Mouse (Mus musculus): ENCODE results near the gene B4galnt1.
"Not testable (repeated sequence)": the region's sequence is repeated elsewhere in the genome, so short reads cannot be mapped to it uniquely, and the experiment has no call there.

The B4galnt1 gene

DNA sequence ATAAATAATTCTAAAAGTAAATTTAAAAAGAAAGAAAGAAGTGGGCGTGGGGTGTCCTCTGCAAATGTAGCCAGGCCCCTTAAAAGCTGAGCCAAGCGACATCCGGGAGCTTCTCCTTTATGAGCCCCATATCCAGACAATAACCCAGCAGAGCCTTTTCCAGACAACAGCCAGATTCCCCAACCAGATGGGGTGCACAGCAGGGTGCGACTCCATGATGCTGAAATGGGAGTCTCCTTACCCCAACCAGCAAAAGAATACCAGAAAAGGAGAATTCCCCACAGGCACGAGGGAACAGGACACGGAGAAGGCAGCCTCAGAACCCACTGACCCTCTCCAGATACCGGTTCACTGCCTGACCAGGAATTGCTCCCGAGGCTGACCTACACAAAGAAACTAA lies 21.8 kb upstream of the B4galnt1 start:
- DNase-seq = no peak

DNA sequence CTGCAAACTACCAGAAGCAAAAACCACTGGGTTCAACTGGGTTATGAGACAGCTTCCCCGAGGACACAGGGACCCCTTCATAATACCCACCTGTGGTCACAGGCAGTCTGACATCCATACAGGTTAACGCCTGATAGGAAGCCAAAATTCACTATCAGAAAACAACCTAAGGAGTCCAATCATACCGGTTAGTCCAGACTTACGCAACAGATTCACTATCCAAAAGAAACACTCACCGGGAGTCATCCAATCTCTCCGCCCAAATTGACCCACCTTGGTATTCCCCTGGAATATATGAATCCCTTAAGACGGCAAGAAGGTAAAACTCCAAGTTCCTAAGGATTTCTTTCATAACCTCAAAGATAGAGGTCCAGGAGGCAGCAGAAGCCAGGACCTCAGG lies 20.5 kb upstream of the B4galnt1 start:
- DNase-seq = no peak

DNA sequence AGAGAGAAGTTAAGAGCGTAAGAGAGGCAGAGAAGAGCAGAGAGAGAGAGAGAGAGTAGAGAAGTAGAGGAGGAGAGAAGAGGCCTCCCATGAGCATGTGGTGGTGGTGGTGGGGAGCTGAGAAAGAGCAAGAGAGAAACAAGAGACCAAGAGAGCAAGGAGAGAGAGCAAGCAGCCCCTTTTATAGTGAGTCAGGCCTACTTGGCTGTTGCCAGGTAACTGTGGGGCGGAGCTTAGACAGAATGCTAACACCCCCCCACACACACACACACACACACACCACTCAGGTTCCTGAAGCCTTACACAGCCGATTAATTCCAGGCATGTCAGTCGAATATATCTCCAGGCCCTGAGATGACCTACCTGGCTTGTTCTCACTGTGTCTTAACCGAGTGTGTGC lies 19.7 kb upstream of the B4galnt1 start:
- no peak for DNase-seq

DNA sequence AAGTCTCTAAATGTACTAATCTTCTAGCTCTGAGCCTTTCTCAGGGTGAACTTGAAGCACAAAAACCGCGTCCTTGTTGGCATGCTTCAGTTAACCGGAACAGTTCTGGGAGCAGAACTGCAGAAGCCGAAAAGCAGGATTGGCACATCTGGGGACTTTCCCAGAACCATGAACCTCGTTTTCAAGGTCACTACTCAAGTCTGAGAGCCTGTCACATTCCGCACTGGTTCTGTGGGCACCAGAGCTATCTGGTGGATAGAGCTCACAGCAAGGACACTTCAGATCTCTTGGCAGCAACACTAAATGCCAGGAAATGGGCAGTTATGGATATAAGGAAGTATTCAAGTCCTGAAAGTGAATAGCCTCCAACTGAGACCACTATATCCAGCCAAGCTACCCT lies 17.9 kb upstream of the B4galnt1 start:
- DNase-seq = peak; percentile 29 to 31

DNA sequence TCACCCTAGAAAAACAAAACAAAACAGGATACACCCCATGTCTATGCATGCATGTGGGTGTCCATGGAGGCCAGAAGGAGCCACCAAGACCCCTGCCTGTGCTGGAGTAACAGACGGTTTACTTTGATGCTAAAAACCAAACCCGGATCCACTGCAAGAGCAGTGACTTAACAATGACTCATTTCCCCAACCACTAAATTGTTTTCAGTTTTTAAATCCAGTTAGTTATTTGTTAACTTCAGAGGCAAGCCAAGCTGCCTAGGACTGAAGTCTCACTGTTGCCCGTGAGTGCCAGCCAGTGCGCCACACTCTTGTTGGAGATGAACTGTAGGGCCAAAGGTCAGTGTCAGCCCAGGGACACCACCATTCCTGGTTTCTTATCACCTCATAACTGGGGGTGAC lies 14.6 kb upstream of the B4galnt1 start:
- peak; percentile 76 to 85 for DNase-seq

DNA sequence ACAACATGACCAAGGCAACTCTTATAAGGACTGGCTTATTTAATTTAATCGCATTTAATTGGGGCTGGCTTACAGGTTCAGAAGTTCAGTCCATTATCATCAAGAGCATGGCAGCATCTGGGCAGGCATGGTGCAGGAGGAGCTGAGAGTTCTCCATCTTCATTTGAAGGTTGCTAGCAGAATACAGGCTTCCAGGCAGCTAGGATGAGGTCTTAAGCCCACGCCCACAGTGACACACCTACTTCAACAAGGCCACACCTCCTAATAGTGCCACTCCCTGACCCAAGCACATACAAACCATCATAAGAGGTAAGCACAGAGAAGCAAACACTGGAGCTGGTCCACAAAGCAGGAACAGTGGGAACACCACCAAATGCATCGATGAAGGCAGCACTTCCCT lies 13.8 kb upstream of the B4galnt1 start:
- DNase-seq = not testable (repeated sequence)

DNA sequence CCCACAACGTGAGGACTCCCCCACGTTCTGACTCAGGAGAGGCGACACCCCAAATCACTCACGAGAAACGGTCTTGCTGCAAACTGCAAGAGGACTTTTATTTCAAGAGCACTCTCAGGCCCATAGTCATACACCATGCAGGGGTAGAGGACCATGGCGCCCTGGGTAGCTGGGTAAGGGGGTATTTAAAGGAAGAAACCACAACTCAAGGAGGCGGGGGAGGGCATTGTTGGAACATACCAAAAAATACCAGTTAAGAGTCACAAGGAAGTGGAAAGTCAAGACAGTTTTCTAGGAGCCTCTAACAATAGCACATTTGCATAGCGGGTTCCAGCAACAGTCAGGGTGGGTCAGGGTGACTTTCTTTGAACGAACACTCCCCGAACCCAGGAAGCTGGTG lies 12.5 kb upstream of the B4galnt1 start:
- DNase-seq = not testable (repeated sequence)

DNA sequence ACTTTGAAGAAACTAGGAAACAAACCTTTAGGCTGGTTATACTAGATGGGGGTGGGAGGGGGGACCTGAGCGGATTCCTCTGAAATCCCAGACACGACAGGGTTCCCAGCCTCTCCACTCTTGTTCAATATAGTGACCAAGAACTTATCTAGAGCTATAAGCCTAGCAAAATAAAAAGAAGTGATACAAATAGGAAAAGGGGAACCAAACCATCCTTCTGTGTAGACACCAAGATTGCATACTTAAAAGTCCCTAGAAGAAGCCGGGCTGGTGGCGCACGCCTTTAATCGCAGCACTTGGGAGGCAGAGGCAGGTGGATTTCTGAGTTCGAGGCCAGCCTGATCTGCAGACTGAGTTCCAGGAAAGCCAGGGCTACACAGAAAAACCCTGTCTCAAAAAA lies 11.7 kb upstream of the B4galnt1 start:
- no peak for DNase-seq

DNA sequence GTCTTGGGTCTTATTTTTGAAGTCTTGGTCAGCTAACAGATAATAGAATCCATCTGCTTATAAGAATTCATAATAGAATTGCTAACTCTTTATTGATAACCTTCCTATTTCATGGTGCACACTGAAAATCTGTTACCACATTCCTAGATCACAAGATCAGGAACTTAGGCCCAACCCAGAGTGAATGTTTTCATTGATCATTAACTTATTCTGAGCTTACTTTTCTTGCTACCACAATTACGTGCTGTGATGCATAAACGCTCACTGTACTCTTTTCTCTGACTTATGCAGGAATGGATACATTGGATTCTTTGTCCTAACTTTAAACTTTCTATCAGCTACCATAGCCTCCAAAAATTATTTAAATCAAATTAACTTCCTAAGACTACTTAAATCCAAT lies 10.8 kb upstream of the B4galnt1 start:
- no peak for DNase-seq

DNA sequence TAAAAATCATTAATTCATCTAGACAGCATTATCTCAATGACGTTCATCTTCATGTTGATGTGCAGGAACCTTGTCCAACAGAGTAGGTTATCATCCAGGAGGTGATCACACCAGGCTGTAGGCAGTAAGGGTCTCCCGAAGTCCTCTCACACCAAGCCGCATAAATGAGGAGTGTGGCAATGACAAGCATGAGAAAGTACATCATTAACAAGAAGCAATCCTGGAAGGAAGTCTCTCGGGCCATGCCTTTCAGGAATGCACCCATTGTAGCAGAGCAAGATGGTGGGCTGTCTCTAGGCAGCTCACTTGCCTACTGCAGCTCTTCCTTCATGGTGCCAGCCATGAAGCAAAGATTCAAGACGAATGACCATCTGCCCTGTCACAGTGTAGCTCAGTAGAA lies 10.4 kb upstream of the B4galnt1 start:
- DNase-seq = no peak

DNA sequence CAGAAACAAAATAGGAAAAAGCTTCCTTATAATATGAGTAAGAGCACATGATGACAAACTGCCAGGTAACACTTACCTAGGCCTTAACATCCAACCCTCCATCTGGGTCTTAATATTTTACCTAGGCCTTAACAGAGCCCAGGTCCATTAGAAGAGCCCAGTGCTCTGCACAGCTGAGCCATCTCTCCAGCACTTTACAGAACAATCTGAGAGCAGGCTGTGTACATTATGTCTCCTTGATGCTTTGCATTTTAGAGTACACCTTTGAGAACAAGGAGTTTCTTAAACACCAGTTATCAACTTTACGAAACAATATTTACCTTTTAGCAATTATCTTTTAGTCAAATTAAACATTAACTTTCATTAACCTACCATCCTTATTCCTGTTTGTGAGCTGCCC lies 8.9 kb upstream of the B4galnt1 start:
- DNase-seq = no peak

DNA sequence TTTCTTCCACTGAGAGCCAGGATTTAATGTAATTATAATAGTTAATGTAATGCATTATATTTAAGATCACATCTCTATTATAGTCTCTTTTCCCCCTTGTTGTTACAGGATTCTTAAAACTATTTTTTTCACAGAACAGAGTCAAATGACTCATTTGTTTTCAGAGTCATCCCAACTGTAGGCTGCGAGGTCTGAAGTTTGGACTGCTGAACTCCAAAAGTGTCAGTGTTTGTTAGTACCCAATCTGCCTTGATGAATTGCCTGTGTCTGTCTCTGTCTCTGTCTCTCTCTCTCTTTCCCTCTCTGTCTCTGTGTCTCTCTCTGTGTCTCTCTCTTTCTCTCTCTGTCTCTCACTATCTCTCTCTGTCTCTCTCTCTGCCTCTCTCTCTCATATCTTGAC lies 8.5 kb upstream of the B4galnt1 start:
- no peak for DNase-seq

DNA sequence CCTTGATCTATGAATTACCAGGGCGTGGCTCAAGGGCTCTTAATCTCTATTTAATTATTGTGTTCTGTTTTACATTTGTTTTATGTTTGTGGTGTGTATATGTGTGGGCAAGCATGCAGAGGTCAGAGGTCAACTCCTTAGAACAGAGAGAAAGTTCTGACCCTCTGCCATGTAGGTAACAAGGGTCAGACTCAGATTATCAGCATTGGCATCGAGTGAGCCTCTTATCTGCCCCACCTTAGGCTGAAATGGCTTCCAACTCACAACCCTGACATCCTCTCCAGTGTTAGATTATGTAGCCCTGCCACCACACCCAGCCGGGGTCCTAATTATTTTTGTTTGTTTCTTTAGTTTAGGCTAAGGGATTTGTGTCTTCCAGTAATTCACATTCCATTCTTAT lies 6.6 kb upstream of the B4galnt1 start:
- no peak for DNase-seq

DNA sequence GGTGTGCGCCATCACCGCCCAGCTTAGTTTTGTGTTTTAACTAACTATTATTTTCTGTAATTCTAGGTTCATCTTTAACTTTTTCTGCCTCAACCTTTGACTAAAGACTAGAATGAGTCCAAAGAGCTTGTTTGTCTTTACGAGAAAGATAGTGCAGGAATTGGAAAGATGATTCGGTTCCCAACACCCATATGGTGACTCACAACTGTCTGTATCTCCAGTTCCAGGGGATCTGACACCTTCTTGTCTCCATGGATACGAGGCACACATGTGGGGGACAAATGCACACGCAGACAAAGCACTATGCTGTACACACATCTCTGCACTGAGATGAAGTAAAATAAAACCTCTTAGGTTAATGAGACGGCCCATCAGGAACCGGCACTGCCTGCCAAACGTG lies 4.9 kb upstream of the B4galnt1 start:
- no peak for DNase-seq

DNA sequence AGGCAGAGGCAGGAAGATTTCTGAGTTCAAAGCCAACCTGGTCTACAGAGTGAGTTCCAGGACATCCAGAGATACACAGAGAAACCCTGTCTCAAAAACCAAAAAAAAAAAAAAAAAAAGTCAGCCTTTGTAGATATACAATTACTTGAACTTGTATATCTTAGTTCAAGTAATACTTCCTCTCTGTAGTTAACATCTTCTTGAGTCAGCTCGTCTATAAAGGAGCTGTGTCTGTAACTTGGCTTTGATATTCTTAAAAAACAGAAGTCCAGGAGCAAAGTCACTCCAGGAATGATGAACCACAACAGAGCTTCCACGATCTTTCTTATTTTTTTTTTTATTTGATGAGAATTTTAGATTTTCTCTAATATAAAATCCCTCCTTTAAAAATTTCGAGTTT lies 4.3 kb upstream of the B4galnt1 start:
- DNase-seq = no peak

DNA sequence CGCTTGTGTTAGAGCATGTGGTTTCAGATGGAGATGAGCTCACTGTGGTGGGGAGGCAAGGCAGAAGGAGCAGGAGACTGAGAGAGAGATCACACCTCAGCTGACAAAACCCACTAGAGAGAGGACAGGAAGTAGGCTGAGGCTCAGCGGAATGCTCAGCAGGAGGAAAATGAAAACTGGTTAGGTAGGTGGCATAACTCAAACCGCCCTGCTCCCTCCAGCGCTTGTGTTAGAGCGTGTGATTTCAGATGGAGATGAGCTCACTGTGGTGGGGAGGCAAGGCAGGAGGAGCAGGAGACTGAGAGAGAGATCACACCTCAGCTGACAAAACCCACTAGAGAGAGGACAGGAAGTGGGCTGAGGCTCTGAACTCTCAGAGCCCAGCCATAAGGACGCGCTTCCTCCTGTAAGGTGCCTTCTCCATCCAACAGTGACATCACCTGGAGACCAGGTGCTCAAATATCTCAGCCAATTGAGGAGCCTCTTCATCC lies 2.2 kb upstream of the B4galnt1 start:
- DNase-seq = not testable (repeated sequence)

DNA sequence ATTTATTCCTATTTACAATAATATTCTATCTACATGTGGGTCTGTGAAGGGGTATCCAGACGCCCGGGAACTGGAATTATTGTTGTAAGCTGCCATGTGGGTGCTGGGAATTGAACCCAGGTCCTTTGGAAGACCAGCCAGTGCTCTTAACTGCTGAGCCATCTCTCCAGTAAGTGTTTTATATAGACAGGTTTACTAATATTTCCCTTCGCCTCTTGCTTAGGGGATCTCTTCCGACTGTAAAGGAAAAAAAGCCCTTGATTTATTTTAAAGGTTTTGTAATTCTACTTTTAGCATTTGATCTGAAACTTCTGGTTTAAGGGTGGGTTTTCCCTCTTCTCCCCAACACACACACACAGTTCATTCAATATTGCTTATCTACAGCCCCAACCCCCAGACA lies 835 bp upstream of the B4galnt1 start:
- DNase-seq = no peak

DNA sequence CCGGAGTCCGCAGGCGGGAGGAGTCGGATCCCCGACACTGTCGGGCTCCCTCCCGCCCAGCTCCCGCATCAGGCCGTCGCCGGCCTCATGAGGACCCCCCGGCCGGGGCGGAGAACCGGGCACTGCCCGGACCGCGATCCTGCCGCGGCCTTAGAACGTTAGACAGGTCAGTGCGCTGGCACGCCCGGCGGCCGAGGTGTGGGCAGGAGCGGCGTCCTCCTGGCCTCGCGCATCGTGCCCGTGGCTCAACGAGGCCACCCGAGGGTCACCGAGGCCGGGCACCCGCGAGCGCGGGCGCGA lies 279 bp downstream of the B4galnt1 start:
- DNase-seq = peak in 1 of 2 experiments; percentile 53

DNA sequence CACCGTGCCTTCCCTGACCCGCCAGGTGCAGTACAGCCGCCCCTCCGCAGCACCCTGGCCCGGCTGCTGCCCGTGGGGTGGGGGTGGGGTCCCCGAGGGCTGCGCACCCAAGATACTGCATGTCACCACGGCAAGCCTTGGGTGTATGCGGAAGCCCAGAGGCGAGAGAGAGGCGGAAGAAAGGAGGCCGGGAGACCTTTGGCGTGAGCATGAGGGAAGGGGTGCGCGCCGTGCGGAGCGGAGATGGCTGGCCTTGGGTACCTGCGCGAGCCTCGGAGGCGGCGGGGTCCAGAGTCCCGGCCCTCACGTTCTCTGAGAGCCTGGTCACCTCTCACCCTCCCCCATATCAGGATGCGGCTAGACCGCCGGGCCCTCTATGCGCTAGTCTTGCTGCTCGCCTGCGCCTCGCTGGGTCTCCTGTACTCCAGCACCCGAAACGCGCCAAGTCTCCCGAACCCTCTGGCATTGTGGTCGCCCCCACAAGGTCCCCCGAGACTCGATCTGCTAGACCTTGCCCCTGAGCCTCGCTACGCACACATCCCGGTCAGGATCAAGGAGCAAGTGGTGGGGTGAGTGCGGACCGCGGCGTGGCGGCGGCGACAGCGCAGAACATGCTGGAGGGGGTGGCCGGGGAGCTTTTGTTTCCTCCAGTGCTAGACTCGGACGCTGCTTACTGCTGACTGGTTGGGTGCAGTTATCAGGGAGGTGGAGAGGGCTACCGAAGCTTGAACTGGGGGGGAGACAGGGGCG lies 804 bp downstream of the B4galnt1 start:
- peak in 1 of 2 experiments; percentile 49 for DNase-seq

DNA sequence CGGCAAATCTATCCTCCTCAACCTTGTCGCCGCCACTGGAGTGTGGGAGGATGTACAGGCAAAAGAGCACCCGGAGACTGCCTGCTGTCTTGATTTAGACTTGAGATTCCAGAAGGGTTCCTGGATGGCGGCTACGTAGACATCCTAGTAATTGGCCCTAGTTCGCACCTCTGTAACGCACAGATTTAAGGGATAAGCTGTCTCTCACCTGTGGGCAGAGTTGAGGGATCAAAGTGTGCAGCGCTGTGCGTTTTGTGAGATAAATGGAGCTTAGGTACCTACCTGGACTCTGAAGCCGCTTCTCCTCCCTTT lies 1.3 kb downstream of the B4galnt1 start:
- no peak for DNase-seq

DNA sequence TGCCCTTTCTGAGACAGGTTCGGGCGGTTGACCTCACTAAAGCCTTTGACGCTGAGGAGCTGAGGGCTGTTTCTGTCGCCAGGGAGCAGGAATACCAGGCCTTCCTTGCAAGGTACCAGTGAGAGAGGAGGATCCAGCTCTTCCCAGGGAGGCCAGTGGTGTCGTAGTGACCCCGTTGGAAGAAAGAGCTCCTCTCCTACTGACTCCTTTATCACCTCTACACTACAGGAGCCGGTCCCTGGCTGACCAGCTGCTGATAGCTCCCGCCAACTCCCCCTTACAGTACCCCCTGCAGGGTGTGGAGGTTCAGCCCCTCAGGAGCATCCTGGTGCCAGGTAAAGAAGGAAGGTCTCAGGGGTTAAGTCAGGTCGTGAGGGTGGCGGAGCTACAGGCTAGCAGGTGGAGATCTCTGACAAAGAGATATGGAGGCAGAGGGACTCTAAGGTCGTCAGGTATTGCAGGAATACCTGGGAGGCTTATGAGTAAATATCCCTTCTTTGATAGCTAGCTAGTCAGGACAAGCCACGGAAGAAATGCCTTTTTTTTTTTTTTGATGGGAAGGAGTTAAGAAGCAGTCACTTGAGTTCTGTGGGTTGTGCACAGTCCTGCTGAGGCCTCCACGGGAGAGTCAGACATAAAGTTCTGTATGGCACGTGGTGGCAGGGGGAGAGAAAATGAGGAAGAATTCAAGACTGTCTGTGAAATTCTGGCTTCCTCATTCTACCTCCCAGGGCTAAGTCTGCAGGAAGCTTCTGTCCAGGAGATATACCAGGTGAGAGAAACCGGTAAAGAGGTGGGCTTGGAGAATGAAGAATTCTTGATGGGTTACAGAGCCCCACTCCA lies 2.0 kb downstream of the B4galnt1 start:
- no peak for DNase-seq

DNA sequence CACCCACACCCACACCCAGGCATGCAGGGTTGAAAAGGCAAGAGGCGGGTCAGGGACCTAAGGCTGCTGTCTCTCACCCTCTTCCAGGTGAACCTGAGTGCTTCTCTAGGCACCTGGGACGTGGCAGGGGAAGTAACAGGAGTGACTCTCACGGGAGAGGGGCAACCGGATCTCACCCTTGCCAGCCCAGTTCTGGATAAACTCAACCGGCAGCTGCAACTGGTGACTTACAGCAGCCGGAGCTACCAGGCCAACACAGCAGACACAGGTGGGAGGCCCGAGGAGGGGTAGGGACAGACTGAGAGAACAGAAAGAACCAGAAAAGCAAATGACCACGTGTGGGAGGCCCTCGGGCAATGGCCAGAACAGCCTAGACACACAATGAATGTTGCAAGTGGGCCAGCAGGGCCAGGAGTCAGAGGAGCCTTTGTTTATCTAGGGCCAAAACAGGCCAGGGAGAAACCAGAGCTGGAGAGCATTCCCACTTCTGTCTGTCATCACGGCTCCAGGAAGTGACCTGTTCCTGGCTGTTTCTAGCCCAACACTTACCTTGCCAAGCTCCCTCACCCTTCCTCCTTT lies 2.7 kb downstream of the B4galnt1 start:
- DNase-seq = no peak

DNA sequence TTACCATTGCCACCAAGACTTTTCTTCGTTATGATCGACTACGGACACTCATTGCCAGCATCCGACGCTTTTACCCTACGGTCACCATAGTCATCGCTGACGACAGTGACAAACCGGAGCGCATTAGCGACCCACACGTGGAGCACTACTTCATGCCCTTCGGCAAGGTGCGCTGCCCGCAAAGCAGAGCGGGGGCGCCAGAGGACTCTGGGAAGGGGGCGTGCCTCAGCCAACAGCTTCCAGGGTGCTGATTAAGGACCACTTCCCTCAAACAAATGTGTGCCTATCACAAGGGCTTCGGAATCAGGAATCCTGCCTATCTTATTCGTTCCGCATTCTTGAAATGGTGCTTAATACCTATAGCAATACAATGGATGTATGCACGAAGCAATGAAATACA lies 5.0 kb downstream of the B4galnt1 start:
- peak in 1 of 2 experiments; percentile 53 for DNase-seq

DNA sequence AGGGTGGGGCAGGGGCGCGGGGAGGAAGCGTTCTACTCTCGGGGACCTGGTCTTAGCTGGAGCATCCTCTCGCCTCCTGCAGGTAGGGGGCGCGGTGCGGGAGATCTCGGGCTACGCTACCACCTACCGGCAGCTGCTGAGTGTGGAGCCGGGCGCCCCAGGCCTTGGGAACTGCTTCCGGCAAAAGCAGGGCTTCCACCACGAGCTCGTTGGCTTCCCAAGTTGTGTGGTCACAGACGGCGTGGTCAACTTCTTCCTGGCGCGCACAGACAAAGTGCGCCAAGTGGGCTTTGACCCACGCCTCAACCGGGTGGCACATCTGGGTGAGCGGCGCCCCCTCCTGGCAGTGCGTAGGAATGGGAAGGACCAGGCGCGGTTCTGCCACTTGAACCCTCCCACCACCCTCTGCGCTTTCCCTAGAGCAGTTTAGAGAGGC lies 5.8 kb downstream of the B4galnt1 start:
- DNase-seq = peak; percentile 76 to 90
